Mouse (Mus musculus) lung, embryonic 14.5 days (tissue): ENCODE results near the gene Acp7. TPM values are rescaled to one million over a fixed set of nuclear protein-coding genes. Genes with fewer than 3 reads are reported as not detected.

Experiments
- ATAC-seq: fragments of 200-750 bp; cut with Nextera tagmentation; 2 replicates; pipeline ENCODE4 v1.8.0; 2017; ENCODE audit warnings: mild to moderate bottlenecking, moderate TSS enrichment, moderate library complexity; ENCODE audit not compliant: insufficient read depth
- DNase-seq: peaks from one replicate; pipeline ENCODE4 v3.0.0-alpha.2; 2015
- H3K27ac ChIP-seq: fragments of 300-500 bp; sonication (generic); 2 replicates; pipeline ENCODE4 v1.5.1; 2014; ENCODE audit warnings: low read depth, mild to moderate bottlenecking, moderate library complexity
- H3K27me3 ChIP-seq: fragments of 300-500 bp; sonication (generic); 2 replicates; pipeline ENCODE4 v1.6.1; 2014; ENCODE audit warnings: low read length, control low read depth; ENCODE audit not compliant: insufficient read depth
- H3K36me3 ChIP-seq: fragments of 300-500 bp; sonication (generic); 2 replicates; pipeline ENCODE4 v1.6.1; 2014; ENCODE audit warnings: control low read depth; ENCODE audit not compliant: insufficient read depth
- H3K4me1 ChIP-seq: fragments of 300-500 bp; sonication (generic); 2 replicates; pipeline ENCODE4 v1.6.1; 2014; ENCODE audit warnings: antibody characterized with exemption, control low read depth; ENCODE audit not compliant: insufficient read depth
- H3K4me2 ChIP-seq: fragments of 300-500 bp; sonication (generic); 2 replicates; pipeline ENCODE4 v1.6.1; 2014; ENCODE audit warnings: mild to moderate bottlenecking
- H3K4me3 ChIP-seq: fragments of 300-500 bp; sonication (generic); 2 replicates; pipeline ENCODE4 v1.5.1; 2014; ENCODE audit warnings: low read depth, low read length
- H3K9ac ChIP-seq: fragments of 300-500 bp; sonication (generic); 2 replicates; pipeline ENCODE4 v1.6.1; 2014
- H3K9me3 ChIP-seq: fragments of 300-500 bp; sonication (generic); 2 replicates; pipeline ENCODE4 v1.6.1; 2016; ENCODE audit warnings: low read depth, low read length, control low read depth
- CTCF ChIP-seq: IDR thresholded peaks from 2 replicates; pipeline ENCODE4 v1.5.1; 2016; ENCODE audit warnings: antibody characterized with exemption, low read depth
- WGBS: fragments of 180-500 bp; shearing (Covaris S2); extraction: QIAGEN DNeasy Blood & Tissue Kit; methylation state at CpG from one replicate; pipeline ENCODE4 v1.1.7; 2014; 5-methylcytosine and 5-hydroxymethylcytosine counted together
- polyA plus RNA-seq: library from polyadenylated mRNA; unstranded; fragments of >200 nt; fragmentation: Nextera tagmentation; extraction: Ambion mirVana; gene quantifications from 2 replicates; pipeline ENCODE4 v1.2.1, GENCODE M21; 2014

The Acp7 gene
- polyA plus RNA-seq, 1 experiment from 2014 or later: not detected

DNA sequence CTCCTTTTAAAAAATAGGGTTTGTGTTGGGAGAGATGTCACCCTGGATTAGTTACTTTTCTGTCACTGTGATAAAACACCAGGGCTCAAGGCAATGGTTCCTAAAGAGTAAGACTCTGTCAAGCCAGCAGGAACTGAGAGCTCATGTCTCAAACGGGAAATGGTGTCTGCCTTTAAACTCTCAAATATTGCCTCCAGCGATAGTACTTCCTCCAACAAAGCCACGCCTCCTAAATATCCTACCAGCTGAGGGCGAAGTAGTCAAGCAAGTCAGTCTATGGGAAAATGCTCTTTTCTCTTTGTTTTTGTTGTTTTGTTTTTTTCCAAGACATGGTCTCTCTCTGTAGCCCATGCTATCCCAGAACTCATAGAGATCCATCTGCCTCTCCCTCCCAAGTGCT lies 40.0 kb upstream of the Acp7 start:
- ATAC-seq: no peak
- no peak for TF ChIP-seq CTCF
- H3K4me3 ChIP-seq: no peak overlapping the region
- H3K4me2 ChIP-seq: no peak overlapping the region
- no peak overlapping the region for H3K27ac ChIP-seq
- no peak overlapping the region for H3K9ac ChIP-seq
- WGBS: 51% methylated on average over 4 of the region's 4 CpGs
- no peaks in the 10 kb centered on the region for H3K27me3 ChIP-seq
- H3K4me1 ChIP-seq: 0 out of 2 replicates have a peak, but pooled peaks cover 2% of the 10 kb centered on the region
- H3K36me3 ChIP-seq: no peaks in the 10 kb centered on the region
- no peaks in the 10 kb centered on the region for H3K9me3 ChIP-seq
- DNase-seq: peak; percentile 13

DNA sequence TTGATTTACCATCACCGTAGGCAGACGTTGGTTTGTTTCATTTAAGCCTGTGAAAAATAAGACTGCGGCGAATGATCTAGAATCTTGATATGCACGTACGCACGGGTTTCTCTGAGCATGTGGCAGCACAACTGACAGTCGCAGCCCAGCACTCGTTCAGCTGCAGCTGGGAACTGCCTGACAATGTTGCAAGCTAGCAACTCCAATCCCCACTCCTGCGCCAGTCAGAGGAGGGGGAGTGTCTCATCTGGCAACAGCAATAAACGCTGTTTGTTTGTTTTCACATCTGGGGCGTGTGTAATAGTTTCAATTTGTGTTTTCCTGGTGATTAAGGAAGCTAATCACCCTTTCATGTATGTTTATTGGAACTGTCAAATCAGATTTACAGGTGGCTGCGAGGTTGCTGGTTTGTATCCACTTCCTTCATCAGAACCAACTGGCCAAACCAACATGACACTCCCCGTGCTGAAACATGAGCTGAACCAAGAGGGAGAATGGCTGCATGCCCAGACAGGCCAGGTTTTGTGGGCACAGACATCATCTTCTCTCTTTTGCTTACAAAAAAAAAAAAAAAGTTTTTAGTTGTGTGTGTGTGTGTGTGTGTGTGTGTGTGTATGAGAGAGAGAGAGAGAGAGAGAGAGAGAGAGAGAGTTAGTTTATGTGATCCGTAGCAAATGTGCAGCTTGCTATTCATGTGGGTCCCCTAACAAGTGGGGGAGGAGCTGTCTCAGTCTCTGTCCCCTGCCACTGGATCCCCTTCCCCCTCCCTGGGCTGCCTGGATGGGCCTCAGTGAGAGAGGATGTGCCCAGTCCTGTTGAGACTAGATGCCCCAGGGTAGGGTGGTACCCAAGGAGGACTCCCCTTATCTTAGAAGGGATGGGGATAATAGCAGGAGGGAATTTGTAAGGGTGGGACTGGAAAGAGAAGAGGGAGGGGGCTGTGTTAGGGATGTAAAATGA lies 34.8 kb upstream of the Acp7 start:
- no peaks in the 10 kb centered on the region for H3K27me3 ChIP-seq
- TF ChIP-seq CTCF: no peak
- 0 out of 2 replicates have a peak, but pooled peaks cover 2% of the 10 kb centered on the region for H3K4me1 ChIP-seq
- no peaks in the 10 kb centered on the region for H3K9me3 ChIP-seq
- WGBS: 13% methylated on average over 15 of the region's 15 CpGs
- H3K4me3 ChIP-seq: no peak overlapping the region
- H3K9ac ChIP-seq: no peak overlapping the region; the same call in 1 of the 2 replicates
- DNase-seq: peak; percentile 64
- peak overlapping the region; percentile 49 for H3K4me2 ChIP-seq
- H3K27ac ChIP-seq: no peak overlapping the region
- peak; percentile 38; the same call in 1 of the 2 replicates for ATAC-seq
- no peaks in the 10 kb centered on the region for H3K36me3 ChIP-seq

DNA sequence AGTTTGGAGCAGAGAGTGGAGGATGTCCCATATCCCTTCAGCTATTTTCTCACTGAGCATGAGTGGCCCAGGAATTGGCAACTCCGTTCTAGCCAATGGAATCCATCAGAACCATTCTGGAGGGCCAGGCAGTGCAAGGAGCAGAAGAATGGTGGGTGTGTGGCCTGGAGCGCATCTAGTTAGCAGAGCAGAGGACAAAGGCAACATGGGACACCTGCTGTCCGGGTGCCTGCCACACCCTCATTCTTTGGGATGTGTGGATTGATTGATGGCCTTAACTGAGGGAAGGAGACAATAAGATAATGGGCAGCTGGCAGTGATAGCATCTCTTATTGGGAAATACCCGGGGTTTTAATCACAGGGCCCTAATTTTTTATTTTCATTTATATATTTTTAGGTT lies 25.3 kb upstream of the Acp7 start:
- Histone ChIP-seq H3K9ac (no peak overlapping the region), H3K27me3 (no peaks in the 10 kb centered on the region), H3K4me1 (no peaks in the 10 kb centered on the region), H3K4me2 (no peak overlapping the region), H3K9me3 (no peaks in the 10 kb centered on the region), H3K4me3 (no peak overlapping the region), H3K27ac (no peak overlapping the region), H3K36me3 (no peaks in the 10 kb centered on the region)
- TF ChIP-seq CTCF: no peak
- DNase-seq: no peak
- ATAC-seq: no peak
- 62% methylated on average over 4 of the region's 4 CpGs for WGBS

DNA sequence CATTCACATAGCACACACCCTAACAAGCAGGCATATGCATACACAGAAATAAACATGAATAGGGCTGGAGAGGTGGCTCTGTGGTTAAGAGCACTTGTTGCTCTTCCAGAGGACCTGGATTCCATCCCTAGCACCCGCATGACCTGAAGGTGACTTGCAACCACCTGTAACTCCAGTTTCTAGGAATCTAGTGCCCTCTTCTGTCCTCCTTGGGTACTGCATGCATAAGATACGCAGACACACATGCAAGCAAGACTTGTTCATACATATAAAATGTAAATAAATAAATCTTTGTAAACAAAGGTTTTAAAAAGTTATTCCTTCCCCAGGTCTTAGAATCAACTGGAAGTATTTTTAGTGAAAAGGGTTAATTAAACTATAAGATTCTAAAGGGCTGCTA lies 20.0 kb upstream of the Acp7 start:
- no peak for ATAC-seq
- peak; percentile 30; the same call in 1 of the 2 replicates for TF ChIP-seq CTCF

DNA sequence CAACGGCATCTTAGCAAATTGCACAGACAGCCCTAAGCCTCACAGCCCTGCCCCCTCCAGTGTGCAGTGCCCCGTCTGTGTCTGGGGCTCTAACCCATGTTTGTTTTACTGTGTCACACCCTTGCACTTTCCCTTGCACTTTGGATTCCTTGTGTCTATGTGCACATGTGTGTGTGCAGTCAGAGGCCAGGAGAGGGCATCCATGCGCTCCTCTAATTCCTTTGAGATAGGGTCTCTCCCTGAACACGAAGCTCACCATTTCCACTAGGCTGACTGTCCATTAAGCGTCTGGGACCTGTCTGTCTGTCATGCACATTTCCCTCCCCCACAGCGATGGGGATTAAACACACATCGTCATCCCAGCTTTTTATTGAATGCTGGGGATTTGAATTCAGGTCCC lies 15.9 kb upstream of the Acp7 start:
- H3K27ac ChIP-seq: no peak overlapping the region
- peak; percentile 42 for TF ChIP-seq CTCF
- no peaks in the 10 kb centered on the region for H3K4me1 ChIP-seq
- no peak overlapping the region for H3K9ac ChIP-seq
- H3K27me3 ChIP-seq: no peaks in the 10 kb centered on the region
- no peaks in the 10 kb centered on the region for H3K9me3 ChIP-seq
- ATAC-seq (no peak), DNase-seq (peak; percentile 46)
- 41% methylated on average over 7 of the region's 7 CpGs for WGBS
- no peaks in the 10 kb centered on the region for H3K36me3 ChIP-seq
- H3K4me3 ChIP-seq: no peak overlapping the region
- H3K4me2 ChIP-seq: no peak overlapping the region

More for the DNA sequence above, 20.0 kb upstream of the Acp7 start:
- Histone ChIP-seq H3K9ac (no peak overlapping the region), H3K36me3 (no peaks in the 10 kb centered on the region), H3K4me3 (no peak overlapping the region), H3K27me3 (no peaks in the 10 kb centered on the region), H3K9me3 (no peaks in the 10 kb centered on the region), H3K4me1 (no peaks in the 10 kb centered on the region), H3K27ac (no peak overlapping the region), H3K4me2 (no peak overlapping the region)
- WGBS: 97% methylated on average over 2 of the region's 2 CpGs
- no peak for DNase-seq

DNA sequence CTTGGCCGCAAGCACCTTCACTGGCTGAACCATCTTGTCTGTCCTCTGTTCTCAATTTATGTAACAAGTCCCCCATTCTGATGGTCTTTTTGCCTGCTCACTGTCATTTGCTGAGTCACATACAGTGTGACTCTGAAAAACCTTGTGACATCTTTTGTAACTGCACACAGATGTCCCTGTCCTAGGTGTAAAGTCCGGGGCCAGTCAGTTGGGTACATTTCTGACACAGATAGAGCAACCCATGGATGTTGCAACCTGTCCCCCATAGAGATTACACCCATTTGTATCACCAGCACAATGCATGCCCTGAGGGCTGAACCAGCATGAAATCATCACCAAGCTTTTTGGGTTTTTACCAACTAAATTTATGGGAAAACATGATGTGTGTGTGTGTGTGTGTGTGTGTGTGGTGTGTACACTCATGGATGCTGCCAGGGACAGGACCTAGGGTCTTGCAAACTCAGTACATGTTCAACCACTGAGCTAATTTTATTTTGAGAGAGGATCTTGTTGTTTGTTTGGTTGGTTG lies 14.9 kb upstream of the Acp7 start:
- DNase-seq: no peak
- no peak for ATAC-seq
- H3K27ac ChIP-seq: no peak overlapping the region
- no peak overlapping the region for H3K4me2 ChIP-seq
- no peak overlapping the region for H3K4me3 ChIP-seq
- no peak for TF ChIP-seq CTCF
- no peaks in the 10 kb centered on the region for H3K9me3 ChIP-seq
- no peak overlapping the region for H3K9ac ChIP-seq
- WGBS: 77% methylated on average over 2 of the region's 2 CpGs
- H3K27me3 ChIP-seq: no peaks in the 10 kb centered on the region
- H3K4me1 ChIP-seq: no peaks in the 10 kb centered on the region
- H3K36me3 ChIP-seq: no peaks in the 10 kb centered on the region

DNA sequence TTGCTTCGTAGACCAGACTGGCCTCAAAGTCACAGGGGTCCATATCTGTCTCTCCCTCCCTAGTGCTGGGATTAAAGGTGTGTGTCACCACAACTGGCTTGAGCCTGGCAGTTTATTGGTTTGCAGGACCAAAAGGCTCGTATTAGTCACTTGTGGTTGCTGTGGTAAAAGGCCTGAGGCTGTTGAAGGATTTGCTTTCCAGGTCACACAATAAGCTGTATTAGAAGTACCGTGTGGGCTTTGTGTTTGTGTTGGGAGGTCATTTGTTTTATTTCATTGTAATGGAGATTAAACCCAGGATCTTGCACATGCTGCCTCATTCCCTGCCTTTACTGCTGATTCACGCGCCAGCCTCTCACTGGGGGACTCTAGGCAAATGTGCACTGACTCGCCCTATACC lies 14.2 kb upstream of the Acp7 start:
- no peak overlapping the region for H3K27ac ChIP-seq
- 76% methylated on average over 6 of the region's 6 CpGs for WGBS
- ATAC-seq (no peak), DNase-seq (no peak)
- no peaks in the 10 kb centered on the region for H3K36me3 ChIP-seq
- H3K27me3 ChIP-seq: no peaks in the 10 kb centered on the region
- no peaks in the 10 kb centered on the region for H3K9me3 ChIP-seq
- no peak overlapping the region for H3K9ac ChIP-seq
- no peak for TF ChIP-seq CTCF
- no peaks in the 10 kb centered on the region for H3K4me1 ChIP-seq
- H3K4me2 ChIP-seq: no peak overlapping the region
- no peak overlapping the region for H3K4me3 ChIP-seq
